Mouse (Mus musculus) embryonic stem cell, embryonic (primary cell): Measurements from ENCODE around the gene Tmem156.

Source experiments
- CTCF ChIA-PET, 4 experiments: fragments of 300-600 bp in 2 of 4; fragments of 350-600 bp in 2 of 4; sonication (Branson Sonifier 250); formaldehyde crosslinking; loops; one replicate each; lab custom pipeline; 2022; ENCODE audit warnings: inconsistent platforms in 2 of 4; lab: Charles Lee
- POLR2A ChIA-PET, 4 experiments: fragments of 300-600 bp in 2 of 4; fragments of 350-600 bp in 2 of 4; sonication (Branson Sonifier 250); formaldehyde crosslinking; loops; one replicate each; lab custom pipeline; 2022; ENCODE audit warnings: antibody characterized with exemption in 4 of 4, inconsistent platforms in 1 of 4; lab: Charles Lee

The Tmem156 gene

GRCm38 (mm10) chr5:65106876-65107772, 15.2 kb upstream of the Tmem156 start, which contains the start of gene Klhl5:
TSS of gene Klhl5 (plus strand) at chr5:65107539.
- CTCF ChIA-PET = interaction anchor here (0.5 to 1.9 kb wide), 14 partner anchors 11 to 405 kb away, joined by 3 to 9 read pairs (median 4); partner anchors contain the start of gene Wdr19 (in 1 of the 4)

DNA sequence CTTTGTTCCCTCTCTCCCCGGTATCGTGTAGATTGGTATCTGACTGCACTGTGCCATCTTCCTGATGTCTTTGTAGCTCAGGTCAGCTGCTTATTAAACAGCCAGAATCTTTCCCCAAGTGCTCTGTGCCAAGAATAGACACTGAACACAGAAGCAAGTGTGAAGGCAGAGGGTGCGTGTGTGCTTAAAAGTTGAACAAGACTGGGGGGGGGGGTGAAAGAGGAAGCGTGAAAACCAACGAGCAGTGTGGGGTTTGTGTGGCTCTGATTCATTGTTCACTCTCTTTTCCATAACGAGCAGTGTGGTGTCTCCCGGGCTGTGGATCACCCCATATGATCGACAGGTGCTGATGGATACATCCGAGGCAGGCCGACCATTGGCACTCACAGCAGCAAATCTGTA, 10.7 kb upstream of the Tmem156 start:
- ChIA-PET CTCF (interaction anchor here (0.5 to 1.4 kb wide), 6 partner anchors 27 to 459 kb away, joined by 3 to 7 read pairs (median 4); no protein-coding TSS in a partner anchor), POLR2A (interaction anchor here (0.6 to 2.1 kb wide), 13 partner anchors 9 to 302 kb away, joined by 3 to 12 read pairs (median 4); partner anchors contain the start of gene Wdr19 (in 1 of the 4))

More at GRCm38 (mm10) chr5:65106876-65107772, 15.2 kb upstream of the Tmem156 start, which contains the start of gene Klhl5:
- POLR2A ChIA-PET = interaction anchor here in 3 of 4 experiments (0.5 to 2.4 kb wide), 73 partner anchors 9 to 947 kb away, joined by 3 to 19 read pairs (median 3); partner anchors contain the start of genes Lias (in 2 of the 3), Rpl9 (in 2 of the 3), Gm43552 (in 1 of the 3) and Tmem156 (in 1 of the 3)

GRCm38 (mm10) chr5:65102026-65102640, 10.2 kb upstream of the Tmem156 start:
- CTCF ChIA-PET = interaction anchor here (0.6 to 1.4 kb wide), 7 partner anchors 24 to 460 kb away, joined by 3 to 6 read pairs (median 4); no protein-coding TSS in a partner anchor
- POLR2A ChIA-PET = interaction anchor here (0.5 to 2.1 kb wide), 31 partner anchors 10 to 1127 kb away, joined by 3 to 12 read pairs (median 3); partner anchors contain the start of genes Wdr19 (in 2 of the 4), Lias (in 1 of the 4) and Rpl9 (in 1 of the 4)

GRCm38 (mm10) chr5:65101621-65102020, 9.7 kb upstream of the Tmem156 start:
- CTCF ChIA-PET = interaction anchor here (0.6 to 1.4 kb wide), 4 partner anchors 23 to 55 kb away, joined by 3 to 6 read pairs (median 4); no protein-coding TSS in a partner anchor
- POLR2A ChIA-PET = interaction anchor here (0.6 to 2.1 kb wide), 26 partner anchors 12 to 454 kb away, joined by 3 to 12 read pairs (median 3); partner anchors contain the start of genes Wdr19 (in 2 of the 4), Lias (in 1 of the 4) and Rpl9 (in 1 of the 4)

DNA sequence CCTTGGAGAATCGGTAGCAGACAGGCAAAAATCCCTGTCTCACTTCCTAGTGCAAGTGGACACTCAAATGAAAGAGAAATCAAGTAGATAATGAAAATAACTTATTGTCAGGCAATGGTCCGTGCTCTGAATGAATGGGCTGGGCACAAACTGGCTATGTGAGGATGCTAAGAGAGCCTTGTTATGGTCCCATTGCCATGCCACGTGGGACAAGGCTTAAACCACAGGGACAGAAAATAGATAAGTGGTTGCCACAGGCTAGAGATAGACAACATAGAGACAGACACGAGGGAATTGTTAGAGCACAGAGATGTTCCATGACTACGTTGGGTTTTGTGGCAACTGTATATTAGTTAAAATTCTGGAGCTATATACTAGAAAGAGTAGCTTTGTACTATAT, 9.3 kb upstream of the Tmem156 start:
- POLR2A ChIA-PET = interaction anchor here in 3 of 4 experiments (0.5 to 2.1 kb wide), 18 partner anchors 22 to 605 kb away, joined by 3 to 12 read pairs (median 4); partner anchors contain the start of gene Wdr19 (in 1 of the 3)

DNA sequence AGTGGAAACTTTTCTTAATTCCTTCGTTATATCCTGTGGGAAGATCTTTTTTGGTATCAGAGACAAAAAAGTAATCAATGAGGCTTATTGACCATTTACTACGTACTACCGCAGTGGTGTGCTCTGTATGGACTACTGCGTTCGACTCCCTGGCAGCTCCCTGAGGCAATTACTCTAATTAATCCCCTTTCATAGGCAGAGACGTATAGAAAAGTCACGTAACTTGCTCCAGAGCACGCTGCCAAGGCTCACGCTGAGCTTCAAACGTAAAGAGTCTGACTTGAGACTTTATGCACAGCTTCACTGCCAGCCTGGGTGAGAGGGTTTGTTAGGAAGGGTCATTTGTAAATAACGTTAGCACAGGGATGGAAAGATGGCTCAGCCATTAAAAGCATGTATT, 8.1 kb upstream of the Tmem156 start:
- ChIA-PET POLR2A (no interaction called here), CTCF (no interaction called here)

More for the DNA sequence above, 9.3 kb upstream of the Tmem156 start:
- CTCF ChIA-PET = interaction anchor here in 2 of 4 experiments (0.8 to 1.3 kb wide), 2 partner anchors 23 to 56 kb away, joined by 3 to 6 read pairs (median 5); no protein-coding TSS in a partner anchor

GRCm38 (mm10) chr5:65097457-65097856, 5.5 kb upstream of the Tmem156 start:
- CTCF ChIA-PET = no interaction called here
- POLR2A ChIA-PET = interaction anchor here in 2 of 4 experiments (0.6 to 1.6 kb wide), 3 partner anchors 10 to 71 kb away, joined by 5 to 7 read pairs (median 5); partner anchors contain the start of gene Klhl5 (in 2 of the 2)

DNA sequence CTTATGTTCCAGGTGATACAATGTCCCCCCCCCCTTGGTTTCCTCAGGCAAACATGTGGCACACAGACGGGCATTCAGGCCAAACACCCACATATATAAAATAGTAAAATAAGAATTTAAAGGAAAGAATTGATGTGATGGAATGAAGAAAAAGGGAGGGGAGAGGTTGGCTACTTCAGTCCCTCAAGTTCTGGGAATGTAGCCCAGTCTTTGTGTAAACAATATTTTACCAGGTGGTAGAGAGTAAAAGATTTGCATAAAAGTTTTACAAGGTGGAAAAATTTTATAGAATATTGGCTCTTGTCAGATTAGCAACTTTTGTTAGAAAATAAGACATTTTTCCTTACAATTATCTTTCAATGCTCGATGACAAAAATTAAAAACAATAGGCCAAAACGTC, 4.9 kb upstream of the Tmem156 start:
- POLR2A ChIA-PET = interaction anchor here in 1 of 4 experiments (1.2 kb wide), 1 partner anchor 10 kb away, joined by 5 read pairs; the partner anchor contains the start of gene Klhl5
- CTCF ChIA-PET = no interaction called here

DNA sequence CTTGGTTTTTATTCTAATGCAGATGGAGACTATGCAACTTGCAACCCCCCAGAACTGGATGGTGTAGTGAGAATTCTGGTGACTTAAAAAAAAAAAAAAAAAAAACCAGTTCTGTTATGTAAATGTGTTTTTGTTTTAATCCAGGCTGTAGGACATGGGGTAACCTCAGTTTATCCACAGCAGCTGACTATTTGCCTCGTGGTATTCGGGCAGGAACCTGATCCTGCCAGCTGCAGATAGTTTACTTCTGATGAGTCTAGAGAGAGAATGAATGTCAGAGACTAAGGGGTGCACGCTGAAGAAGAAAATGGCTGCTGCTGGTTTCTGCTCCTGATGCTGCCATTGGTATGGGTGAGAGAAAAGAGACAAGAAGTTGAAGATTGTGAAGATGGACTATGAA, 4.2 kb upstream of the Tmem156 start:
- POLR2A ChIA-PET = interaction anchor here in 3 of 4 experiments (0.7 to 1.4 kb wide), 10 partner anchors 11 to 239 kb away, joined by 3 to 10 read pairs (median 4); partner anchors contain the start of genes Klhl5 (in 2 of the 3) and Rfc1 (in 1 of the 3)

GRCm38 (mm10) chr5:65094902-65095545, 3.1 kb upstream of the Tmem156 start:
- ChIA-PET POLR2A (interaction anchor here in 2 of 4 experiments (0.9 to 1.4 kb wide), 8 partner anchors 10 to 35 kb away, joined by 3 to 10 read pairs (median 4); partner anchors contain the start of gene Klhl5 (in 2 of the 2)), CTCF (interaction anchor here in 1 of 4 experiments (1.0 kb wide), 1 partner anchor 75 kb away, joined by 3 read pairs; no protein-coding TSS in a partner anchor)

More for the DNA sequence above, 4.2 kb upstream of the Tmem156 start:
- CTCF ChIA-PET = interaction anchor here (0.6 to 1.0 kb wide), 6 partner anchors 22 to 1340 kb away, joined by 3 to 6 read pairs (median 3); no protein-coding TSS in a partner anchor

GRCm38 (mm10) chr5:65093769-65094168, 1.8 kb upstream of the Tmem156 start:
- CTCF ChIA-PET = no interaction called here
- POLR2A ChIA-PET = no interaction called here

DNA sequence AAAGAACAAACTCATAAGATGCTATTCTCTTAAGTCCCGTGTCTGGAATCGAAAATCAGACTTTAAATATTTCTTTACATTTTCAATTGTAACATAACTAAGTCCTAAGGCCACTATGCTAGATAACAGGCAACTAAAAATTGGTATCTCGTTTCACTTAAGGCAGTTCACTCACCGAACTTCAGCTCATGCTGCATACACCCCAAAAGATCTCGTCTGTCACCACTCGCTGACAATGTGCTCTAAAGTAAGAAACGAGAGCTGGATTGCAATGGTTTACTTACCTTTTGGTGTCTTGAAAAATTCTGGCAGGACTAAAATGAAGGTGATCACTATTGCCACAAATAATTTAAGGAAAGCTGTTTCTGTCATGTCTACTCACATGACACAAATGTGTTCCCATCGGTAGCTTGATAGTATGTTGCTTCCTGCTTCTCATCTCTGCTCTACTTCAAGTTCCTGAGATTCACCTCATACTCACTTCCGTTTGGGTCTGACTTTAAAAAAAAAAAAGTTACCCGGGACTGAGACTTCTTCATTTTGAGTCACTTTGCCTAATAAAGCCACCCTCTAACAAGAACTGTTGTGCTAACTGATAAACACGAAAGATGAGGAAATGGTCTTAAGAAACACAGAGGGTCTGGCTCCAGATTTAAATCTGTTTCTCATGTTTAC, 611 bp downstream of the Tmem156 start:
- POLR2A ChIA-PET = interaction anchor here in 2 of 4 experiments (0.7 to 1.6 kb wide), 3 partner anchors 11 to 16 kb away, joined by 3 to 4 read pairs (median 3); partner anchors contain the start of gene Klhl5 (in 1 of the 2)
- CTCF ChIA-PET = interaction anchor here in 1 of 4 experiments (0.9 kb wide), 1 partner anchor 12 kb away, joined by 3 read pairs; no protein-coding TSS in a partner anchor

DNA sequence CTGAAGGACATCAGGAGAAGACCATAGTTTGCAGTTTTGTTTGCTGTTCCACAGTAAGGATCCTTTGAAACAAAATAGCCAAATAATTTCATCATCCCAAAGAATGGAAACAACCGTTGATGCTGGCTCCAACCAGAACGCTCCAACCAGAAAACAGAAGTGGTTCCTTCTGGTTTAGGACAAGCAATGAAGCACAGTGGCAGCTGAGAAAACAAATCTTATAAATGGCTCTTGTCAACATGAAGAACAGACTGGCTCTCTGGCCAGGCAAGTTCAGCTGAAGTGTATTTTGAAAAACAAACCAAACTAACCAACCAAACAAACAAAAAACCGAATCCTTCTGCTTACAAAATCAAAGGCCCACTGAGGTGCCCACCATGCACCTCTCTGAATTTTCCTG, 2.2 kb downstream of the Tmem156 start:
- POLR2A ChIA-PET = interaction anchor here in 2 of 4 experiments (0.6 to 1.1 kb wide), 2 partner anchors 10 to 17 kb away, joined by 3 to 7 read pairs; partner anchors contain the start of gene Klhl5 (in 1 of the 2)
- CTCF ChIA-PET = no interaction called here

DNA sequence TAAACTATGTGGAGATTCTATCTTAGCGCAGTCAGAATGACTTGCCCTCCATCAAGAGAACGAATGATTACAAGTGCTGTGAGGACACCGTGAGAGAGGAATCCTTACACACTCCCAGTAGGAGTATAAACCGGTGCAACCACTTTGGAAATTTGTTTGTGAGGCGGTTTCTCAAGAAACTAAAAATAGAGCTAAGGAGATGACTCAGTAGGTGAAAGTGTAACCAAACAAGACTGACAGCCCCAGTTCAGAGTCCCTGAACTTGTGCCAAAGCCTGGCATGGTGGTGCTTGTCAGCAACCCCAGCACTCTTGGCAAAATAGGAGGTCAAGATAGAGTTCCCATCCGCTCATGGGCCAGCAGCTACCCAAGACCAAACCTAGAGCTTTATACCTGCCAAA, 5.4 kb downstream of the Tmem156 start:
- POLR2A ChIA-PET = interaction anchor here in 2 of 4 experiments (0.6 to 2.2 kb wide), 3 partner anchors 10 to 348 kb away, joined by 3 to 7 read pairs (median 5); no protein-coding TSS in a partner anchor
- CTCF ChIA-PET = no interaction called here

GRCm38 (mm10) chr5:65081836-65082235, 10.1 kb downstream of the Tmem156 start:
- ChIA-PET CTCF (interaction anchor here in 1 of 4 experiments (0.6 kb wide), 1 partner anchor 379 kb away, joined by 3 read pairs; no protein-coding TSS in a partner anchor), POLR2A (interaction anchor here in 2 of 4 experiments (1.2 to 1.6 kb wide), 2 partner anchors 14 to 25 kb away, joined by 3 to 4 read pairs; partner anchors contain the start of gene Klhl5 (in 1 of the 2))

GRCm38 (mm10) chr5:65079881-65080280, 12.1 kb downstream of the Tmem156 start:
- ChIA-PET CTCF (interaction anchor here in 2 of 4 experiments (0.6 to 1.6 kb wide), 3 partner anchors 11 to 196 kb away, joined by 3 read pairs; no protein-coding TSS in a partner anchor), POLR2A (interaction anchor here in 3 of 4 experiments (0.6 to 2.5 kb wide), 16 partner anchors 10 to 311 kb away, joined by 3 to 15 read pairs (median 4); partner anchors contain the start of genes Klhl5 (in 2 of the 3), Lias (in 1 of the 3) and Rpl9 (in 1 of the 3))
